Mouse (Mus musculus) liver, embryonic 16.5 days (tissue): Measurements from ENCODE around the gene Syngr2. TPM values are rescaled to one million over a fixed set of nuclear protein-coding genes. Genes with fewer than 3 reads are reported as not detected.

Source experiments
- ATAC-seq: fragments of 200-750 bp; cut with Nextera tagmentation; 2 replicates; pipeline ENCODE4 v1.8.0; 2017; ENCODE audit warnings: low read depth, mild to moderate bottlenecking, moderate number of reproducible peaks, moderate library complexity
- H3K27ac ChIP-seq: fragments of 300-500 bp; sonication (generic); 2 replicates; pipeline ENCODE4 v1.5.1; 2014; ENCODE audit warnings: mild to moderate bottlenecking, low read length
- H3K27me3 ChIP-seq: fragments of 300-500 bp; sonication (generic); 2 replicates; pipeline ENCODE4 v1.6.1; 2014; ENCODE audit warnings: low read depth, low read length, mixed read lengths; ENCODE audit not compliant: control insufficient read depth, insufficient read depth
- H3K36me3 ChIP-seq: fragments of 300-500 bp; sonication (generic); 2 replicates; pipeline ENCODE4 v1.6.1; 2014; ENCODE audit warnings: mild to moderate bottlenecking; ENCODE audit not compliant: control insufficient read depth, insufficient read depth
- H3K4me1 ChIP-seq: fragments of 300-500 bp; sonication (generic); 2 replicates; pipeline ENCODE4 v1.6.1; 2014; ENCODE audit warnings: low read depth, low read length, mixed read lengths; ENCODE audit not compliant: control insufficient read depth
- H3K4me2 ChIP-seq: fragments of 300-500 bp; sonication (generic); 2 replicates; pipeline ENCODE4 v1.6.1; 2014; ENCODE audit warnings: low read depth, low read length, mixed read lengths
- H3K4me3 ChIP-seq: fragments of 300-500 bp; sonication (generic); 2 replicates; pipeline ENCODE4 v1.5.1; 2014; ENCODE audit warnings: low read depth, mild to moderate bottlenecking, low read length
- H3K9ac ChIP-seq: fragments of 300-500 bp; sonication (generic); 2 replicates; pipeline ENCODE4 v1.6.1; 2014; ENCODE audit warnings: low read depth, low read length
- H3K9me3 ChIP-seq: fragments of 300-500 bp; sonication (generic); replicated peaks from 2 replicates; pipeline ENCODE4 v1.6.1; 2016; ENCODE audit warnings: low read length; ENCODE audit not compliant: control insufficient read depth
- WGBS: fragments of 180-500 bp; shearing (Covaris S2); extraction: QIAGEN DNeasy Blood & Tissue Kit; methylation state at CpG from one replicate; pipeline ENCODE4 v1.1.7; 2014; ENCODE audit not compliant: insufficient replicate concordance; 5-methylcytosine and 5-hydroxymethylcytosine counted together
- polyA plus RNA-seq: library from polyadenylated mRNA; unstranded; fragments of >200 nt; fragmentation: Nextera tagmentation; extraction: Ambion mirVana; gene quantifications from 2 replicates; pipeline ENCODE4 v1.2.1, GENCODE M21; 2015

Syngr2 gene
- polyA plus RNA-seq, 1 experiment from 2014 or later = 55.5 TPM

GRCm38 (mm10) chr11:117824060-117824969 is 14.8 kb downstream of the Syngr2 start:
- 19% methylated on average over 23 of the region's 23 CpGs for WGBS
- Histone ChIP-seq H3K4me1 (peaks cover 52% of the 10 kb centered on the region), H3K36me3 (peaks cover 34% of the 10 kb centered on the region), H3K9ac (peak overlapping the region; percentile 85), H3K4me3 (peak overlapping the region; percentile 78), H3K9me3 (no peaks in the 10 kb centered on the region), H3K27me3 (no peaks in the 10 kb centered on the region), H3K4me2 (peak overlapping the region; percentile 77), H3K27ac (peak overlapping the region; percentile 92)
- ATAC-seq = peak; percentile 48

- Histone ChIP-seq H3K9me3 (no peaks in the 10 kb centered on the region), H3K4me1 (peaks cover 64% of the 10 kb centered on the region), H3K4me3 (peak within 1 kb of the TSS; percentile 78), H3K36me3 (peaks cover 25% of the 10 kb centered on the region), H3K4me2 (peak within 1 kb of the TSS; percentile 77), H3K27ac (peak within 1 kb of the TSS; percentile 92), H3K9ac (peak within 1 kb of the TSS; percentile 85), H3K27me3 (no peaks in the 10 kb centered on the region)
- peak; percentile 58 for ATAC-seq
- WGBS = under 1% methylated on average over 34 of the region's 34 CpGs
Observed at GRCm38 (mm10) chr11:117825333-117826101, 16.0 kb downstream of the Syngr2 start, which contains the start of the genes Afmid and Tk1. Gene Afmid (plus strand): TSS chr11:117825924. Gene Tk1 (minus strand): TSS chr11:117826092.

GRCm38 (mm10) chr11:117826164-117826563 is 16.7 kb downstream of the Syngr2 start:
- Histone ChIP-seq H3K27me3 (no peaks in the 10 kb centered on the region), H3K9ac (peak overlapping the region; percentile 85), H3K4me2 (peak overlapping the region; percentile 77), H3K27ac (peak overlapping the region; percentile 92), H3K9me3 (no peaks in the 10 kb centered on the region), H3K4me3 (peak overlapping the region; percentile 78), H3K4me1 (peaks cover 71% of the 10 kb centered on the region), H3K36me3 (peaks cover 23% of the 10 kb centered on the region)
- no peak for ATAC-seq
- 41% methylated on average over 5 of the region's 5 CpGs for WGBS

- peaks cover 78% of the 10 kb centered on the region for H3K4me1 ChIP-seq
- no peaks in the 10 kb centered on the region for H3K27me3 ChIP-seq
- 62% methylated on average over 8 of the region's 8 CpGs for WGBS
- peak overlapping the region; percentile 77 for H3K4me2 ChIP-seq
- H3K4me3 ChIP-seq = peak overlapping the region; percentile 78; the same call in 1 of the 2 replicates
- peak overlapping the region; percentile 91 for H3K27ac ChIP-seq
- peak overlapping the region; percentile 0; the same call in 1 of the 2 replicates for H3K9ac ChIP-seq
- no peak for ATAC-seq
- H3K36me3 ChIP-seq = peaks cover 15% of the 10 kb centered on the region
- no peaks in the 10 kb centered on the region for H3K9me3 ChIP-seq
Observed at GRCm38 (mm10) chr11:117826916-117827315, 17.4 kb downstream of the Syngr2 start.

- Histone ChIP-seq H3K9me3 (no peaks in the 10 kb centered on the region), H3K36me3 (peaks cover 12% of the 10 kb centered on the region), H3K4me3 (no peak overlapping the region), H3K4me2 (peak overlapping the region; percentile 77), H3K27me3 (no peaks in the 10 kb centered on the region), H3K9ac (peak overlapping the region; percentile 37; the same call in 1 of the 2 replicates), H3K27ac (peak overlapping the region; percentile 91), H3K4me1 (peaks cover 82% of the 10 kb centered on the region)
- ATAC-seq = no peak
- 67% methylated on average over 3 of the region's 3 CpGs for WGBS
Observed at GRCm38 (mm10) chr11:117827386-117827785, 17.9 kb downstream of the Syngr2 start.

- 41% methylated on average over 18 of the region's 18 CpGs for WGBS
- no peaks in the 10 kb centered on the region for H3K9me3 ChIP-seq
- peak overlapping the region; percentile 37 for H3K9ac ChIP-seq
- H3K4me3 ChIP-seq = no peak overlapping the region
- H3K27ac ChIP-seq = peak overlapping the region; percentile 91
- H3K27me3 ChIP-seq = no peaks in the 10 kb centered on the region
- peaks cover 3% of the 10 kb centered on the region for H3K36me3 ChIP-seq
- H3K4me2 ChIP-seq = peak overlapping the region; percentile 77
- peaks cover 77% of the 10 kb centered on the region for H3K4me1 ChIP-seq
- ATAC-seq = no peak
Observed at GRCm38 (mm10) chr11:117828149-117828887, 18.9 kb downstream of the Syngr2 start.

GRCm38 (mm10) chr11:117828888-117829604 is 19.6 kb downstream of the Syngr2 start:
- Histone ChIP-seq H3K9ac (peak overlapping the region; percentile 42; the same call in 1 of the 2 replicates), H3K27me3 (no peaks in the 10 kb centered on the region), H3K9me3 (no peaks in the 10 kb centered on the region), H3K36me3 (no peaks in the 10 kb centered on the region), H3K4me1 (peaks cover 72% of the 10 kb centered on the region), H3K4me2 (peak overlapping the region; percentile 77), H3K27ac (peak overlapping the region; percentile 91), H3K4me3 (no peak overlapping the region; the same call in 1 of the 2 replicates)
- WGBS = 11% methylated on average over 9 of the region's 9 CpGs
- peak; percentile 33 for ATAC-seq
